Mouse (Mus musculus): ENCODE data around the gene Trpm2. TPM values are rescaled to one million over a fixed set of nuclear protein-coding genes. Genes with fewer than 3 reads are reported as not detected.

Trpm2 gene
- polyA plus RNA-seq, 1 experiment = 1.2 TPM

DNA sequence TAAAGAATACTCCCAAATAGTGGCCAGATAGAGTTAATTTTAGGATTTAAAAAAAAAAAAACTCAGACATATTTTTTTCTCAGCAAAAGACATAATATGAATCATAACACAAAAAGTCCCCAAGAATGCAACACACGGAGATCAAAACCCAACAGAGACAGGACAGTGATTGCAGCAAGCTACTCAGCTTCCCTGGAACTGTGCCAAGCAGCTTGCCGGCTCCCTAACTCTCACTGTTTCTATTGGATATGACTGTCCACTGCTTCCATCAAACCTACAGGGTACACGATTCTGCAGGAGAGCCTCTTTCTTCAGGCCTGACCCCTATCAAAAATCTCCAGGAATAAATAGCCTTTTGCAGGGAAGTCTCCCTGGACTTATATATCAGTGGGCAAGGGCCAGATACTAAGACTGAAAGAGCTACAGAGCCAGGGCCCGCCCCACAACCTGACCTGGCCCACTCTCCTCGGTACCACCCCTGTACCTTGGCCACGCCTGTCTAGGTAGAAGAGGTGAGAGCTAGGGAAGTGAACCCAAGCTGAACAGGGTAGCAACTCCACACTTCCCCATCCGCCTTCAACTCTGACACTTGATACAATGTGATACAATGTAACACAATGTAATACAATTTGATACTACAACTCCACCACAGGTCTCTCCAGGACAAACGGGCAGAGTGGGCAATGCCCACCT, 6.2 kb upstream of the Trpm2 start:
- Histone ChIP-seq H3K27ac (ENCODE audit: insufficient read depth, low read depth, low read length) (no peak overlapping the region), H3K4me3 (ENCODE audit: insufficient read depth, low read depth, low read length) (no peak overlapping the region), H3K27me3 (replicated peaks; ENCODE audit: control insufficient read depth, insufficient read depth, low read length) (no peaks in the 10 kb centered on the region), H3K36me3 (ENCODE audit: control insufficient read depth, insufficient read depth, low read length) (no peaks in the 10 kb centered on the region), H3K4me1 (ENCODE audit: control insufficient read depth, insufficient read depth, low read length) (no peaks in the 10 kb centered on the region)
- DNase-seq = no peak
- no peak for TF ChIP-seq POLR2A (IDR thresholded peaks at IDR 0.05; ENCODE audit: low read depth, low read length)
- TF ChIP-seq CTCF (conservative IDR thresholded peaks at IDR 0.05; ENCODE audit: insufficient read depth, insufficient read length, low read depth, low read length) = no peak
- 66% methylated on average over 8 of the region's 8 CpGs for WGBS

DNA sequence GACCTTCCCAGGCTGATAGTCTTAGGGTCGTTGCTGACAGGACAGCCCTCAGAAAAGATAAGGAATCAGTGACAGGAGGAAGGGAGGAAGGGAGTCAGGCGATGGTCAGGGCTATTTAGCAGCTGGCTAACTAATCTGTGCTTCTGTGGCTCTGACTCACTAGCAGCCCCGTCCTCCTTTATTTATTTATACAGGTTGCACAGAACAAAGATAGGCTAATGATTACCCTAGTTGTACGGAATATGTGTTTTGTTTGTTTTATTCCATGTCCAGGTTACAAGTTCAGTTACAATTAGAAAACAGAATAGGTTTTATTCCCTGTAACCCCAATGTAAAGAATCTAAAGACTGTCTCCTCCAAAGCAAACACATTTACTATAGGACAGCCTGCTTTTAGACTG, 5.3 kb upstream of the Trpm2 start:
- no peak overlapping the region for H3K4me3 ChIP-seq (ENCODE audit: insufficient read depth, low read depth, low read length)
- WGBS = 19% methylated on average over 4 of the region's 4 CpGs
- H3K27ac ChIP-seq (ENCODE audit: insufficient read depth, low read depth, low read length) = no peak overlapping the region
- H3K4me1 ChIP-seq (ENCODE audit: control insufficient read depth, insufficient read depth, low read length) = no peaks in the 10 kb centered on the region
- no peaks in the 10 kb centered on the region for H3K36me3 ChIP-seq (ENCODE audit: control insufficient read depth, insufficient read depth, low read length)
- no peak for TF ChIP-seq POLR2A (IDR thresholded peaks at IDR 0.05; ENCODE audit: low read depth, low read length)
- no peak for TF ChIP-seq CTCF (conservative IDR thresholded peaks at IDR 0.05; ENCODE audit: insufficient read depth, insufficient read length, low read depth, low read length)
- no peaks in the 10 kb centered on the region for H3K27me3 ChIP-seq (replicated peaks; ENCODE audit: control insufficient read depth, insufficient read depth, low read length)
- DNase-seq = no peak

DNA sequence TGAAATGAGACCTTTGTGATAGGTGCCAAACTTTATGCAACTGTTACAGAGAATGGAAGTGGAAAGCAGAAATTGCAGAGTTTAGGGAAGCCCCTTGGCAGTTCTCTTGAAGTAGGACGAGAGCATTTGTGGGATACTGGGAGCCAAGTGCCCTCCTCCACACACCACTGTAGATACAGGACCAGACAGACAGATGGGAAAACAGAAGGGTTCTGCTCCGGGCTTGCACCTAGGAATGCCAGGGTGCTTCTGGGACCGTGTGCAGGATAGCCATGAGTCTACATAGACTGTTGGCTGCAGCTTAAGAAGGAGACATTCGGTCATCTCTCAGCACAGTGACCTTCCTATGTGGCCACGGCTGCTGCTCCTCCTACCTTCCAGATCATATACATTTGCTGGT, 4.4 kb upstream of the Trpm2 start:
- no peaks in the 10 kb centered on the region for H3K27me3 ChIP-seq (replicated peaks; ENCODE audit: control insufficient read depth, insufficient read depth, low read length)
- H3K27ac ChIP-seq (ENCODE audit: insufficient read depth, low read depth, low read length) = no peak overlapping the region
- no peaks in the 10 kb centered on the region for H3K4me1 ChIP-seq (ENCODE audit: control insufficient read depth, insufficient read depth, low read length)
- no peaks in the 10 kb centered on the region for H3K36me3 ChIP-seq (ENCODE audit: control insufficient read depth, insufficient read depth, low read length)
- H3K4me3 ChIP-seq (ENCODE audit: insufficient read depth, low read depth, low read length) = no peak overlapping the region
- no peak for TF ChIP-seq CTCF (conservative IDR thresholded peaks at IDR 0.05; ENCODE audit: insufficient read depth, insufficient read length, low read depth, low read length)
- no peak for TF ChIP-seq POLR2A (IDR thresholded peaks at IDR 0.05; ENCODE audit: low read depth, low read length)
- no peak for DNase-seq
- 70% methylated on average over 5 of the region's 5 CpGs for WGBS

DNA sequence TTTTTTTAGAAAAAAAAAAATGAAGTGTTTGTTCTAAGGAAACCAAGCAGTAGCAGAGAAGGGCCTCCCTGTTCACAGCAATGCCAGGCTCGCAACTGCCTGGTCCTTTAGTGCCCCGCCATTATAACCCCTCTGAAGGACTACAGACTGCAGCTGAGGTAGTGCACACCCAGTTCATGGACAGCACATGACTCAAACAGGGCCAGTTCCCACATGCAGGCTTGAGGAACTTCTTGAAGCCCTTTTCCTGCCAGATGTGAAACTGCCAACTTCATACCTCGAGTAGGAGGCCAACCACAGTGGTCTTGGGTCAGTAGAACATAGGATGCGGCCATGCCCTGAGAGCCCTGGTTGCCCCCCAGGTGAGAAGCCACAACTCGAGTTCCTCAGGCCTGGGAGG, 4.0 kb upstream of the Trpm2 start:
- Histone ChIP-seq H3K27ac (ENCODE audit: insufficient read depth, low read depth, low read length) (no peak overlapping the region), H3K4me1 (ENCODE audit: control insufficient read depth, insufficient read depth, low read length) (no peaks in the 10 kb centered on the region), H3K4me3 (ENCODE audit: insufficient read depth, low read depth, low read length) (no peak overlapping the region), H3K27me3 (replicated peaks; ENCODE audit: control insufficient read depth, insufficient read depth, low read length) (no peaks in the 10 kb centered on the region), H3K36me3 (ENCODE audit: control insufficient read depth, insufficient read depth, low read length) (no peaks in the 10 kb centered on the region)
- 63% methylated on average over 5 of the region's 5 CpGs for WGBS
- TF ChIP-seq POLR2A (IDR thresholded peaks at IDR 0.05; ENCODE audit: low read depth, low read length) = no peak
- no peak for TF ChIP-seq CTCF (conservative IDR thresholded peaks at IDR 0.05; ENCODE audit: insufficient read depth, insufficient read length, low read depth, low read length)
- DNase-seq = no peak

DNA sequence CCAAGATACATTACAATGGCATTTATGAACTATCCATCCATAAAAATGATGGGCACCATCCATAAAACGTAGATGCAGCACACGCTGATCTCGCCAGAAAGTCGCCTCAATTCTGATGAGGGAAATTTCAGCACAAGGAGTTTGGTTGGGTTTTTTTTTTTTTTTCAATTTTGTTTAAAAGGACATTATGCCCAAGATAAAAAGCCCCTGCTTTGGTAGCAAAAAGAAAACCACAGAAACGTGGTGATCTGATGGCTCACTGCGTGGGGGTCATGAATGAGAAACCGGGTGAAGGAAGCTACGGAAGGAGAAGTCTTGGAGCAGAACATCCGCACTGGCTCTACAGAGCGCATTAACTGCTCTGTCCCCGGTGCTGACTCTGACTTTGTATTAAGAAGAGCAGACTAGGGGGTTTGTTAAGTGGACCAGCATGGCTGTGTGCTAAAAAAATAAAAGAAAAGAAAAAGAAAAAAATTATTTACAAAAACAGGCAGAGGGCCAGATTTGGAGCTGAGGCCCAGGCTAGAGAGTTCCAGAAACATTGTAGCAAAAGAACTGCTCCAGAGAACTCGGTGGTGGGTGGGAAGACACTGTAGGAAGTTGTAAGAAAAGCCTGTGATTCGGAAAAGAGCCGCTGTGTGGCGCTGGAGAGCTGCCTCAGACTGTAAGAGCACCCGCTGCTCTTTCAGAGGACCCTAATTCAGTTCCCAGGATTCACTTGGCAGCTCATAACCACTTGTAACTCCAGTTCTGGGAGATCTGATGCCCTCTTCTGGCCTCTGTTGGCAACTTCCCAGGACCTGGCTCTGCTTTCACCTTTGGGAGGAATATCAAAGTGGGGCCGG, 1.6 kb upstream of the Trpm2 start:
- H3K27me3 ChIP-seq (replicated peaks; ENCODE audit: control insufficient read depth, insufficient read depth, low read length) = no peaks in the 10 kb centered on the region
- H3K4me3 ChIP-seq (ENCODE audit: insufficient read depth, low read depth, low read length) = no peak overlapping the region
- no peak for DNase-seq
- H3K27ac ChIP-seq (ENCODE audit: insufficient read depth, low read depth, low read length) = no peak overlapping the region
- WGBS = 59% methylated on average over 17 of the region's 17 CpGs
- no peaks in the 10 kb centered on the region for H3K36me3 ChIP-seq (ENCODE audit: control insufficient read depth, insufficient read depth, low read length)
- TF ChIP-seq CTCF (conservative IDR thresholded peaks at IDR 0.05; ENCODE audit: insufficient read depth, insufficient read length, low read depth, low read length) (0 out of 2 replicates have a peak, but pooled peaks have one; percentile 18), POLR2A (IDR thresholded peaks at IDR 0.05; ENCODE audit: low read depth, low read length) (no peak)
- no peaks in the 10 kb centered on the region for H3K4me1 ChIP-seq (ENCODE audit: control insufficient read depth, insufficient read depth, low read length)

DNA sequence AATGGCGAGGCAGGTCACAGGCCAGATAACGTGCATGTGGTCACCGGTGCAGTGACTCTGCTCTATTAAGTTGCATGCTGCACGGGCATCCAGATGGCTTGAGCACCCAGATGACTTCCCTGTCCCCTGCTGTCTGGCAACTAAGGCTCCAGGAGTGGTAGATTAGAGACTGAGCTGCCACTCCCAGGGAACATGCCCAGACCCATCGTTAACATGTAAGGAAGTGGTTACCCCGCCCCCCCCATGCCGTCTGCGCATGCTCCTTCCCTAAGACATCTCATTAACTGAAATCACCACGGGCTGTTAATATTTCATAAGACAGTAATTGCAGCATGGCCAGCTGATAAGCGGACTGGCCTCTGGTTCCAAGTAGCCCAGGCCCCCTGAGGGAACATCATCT, 828 bp upstream of the Trpm2 start:
- DNase-seq = no peak
- H3K4me3 ChIP-seq (ENCODE audit: insufficient read depth, low read depth, low read length) = no peak overlapping the region
- H3K36me3 ChIP-seq (ENCODE audit: control insufficient read depth, insufficient read depth, low read length) = no peaks in the 10 kb centered on the region
- H3K4me1 ChIP-seq (ENCODE audit: control insufficient read depth, insufficient read depth, low read length) = no peaks in the 10 kb centered on the region
- H3K27me3 ChIP-seq (replicated peaks; ENCODE audit: control insufficient read depth, insufficient read depth, low read length) = no peaks in the 10 kb centered on the region
- TF ChIP-seq POLR2A (IDR thresholded peaks at IDR 0.05; ENCODE audit: low read depth, low read length) (no peak), CTCF (conservative IDR thresholded peaks at IDR 0.05; ENCODE audit: insufficient read depth, insufficient read length, low read depth, low read length) (no peak)
- H3K27ac ChIP-seq (ENCODE audit: insufficient read depth, low read depth, low read length) = no peak overlapping the region
- WGBS = 72% methylated on average over 10 of the region's 10 CpGs

DNA sequence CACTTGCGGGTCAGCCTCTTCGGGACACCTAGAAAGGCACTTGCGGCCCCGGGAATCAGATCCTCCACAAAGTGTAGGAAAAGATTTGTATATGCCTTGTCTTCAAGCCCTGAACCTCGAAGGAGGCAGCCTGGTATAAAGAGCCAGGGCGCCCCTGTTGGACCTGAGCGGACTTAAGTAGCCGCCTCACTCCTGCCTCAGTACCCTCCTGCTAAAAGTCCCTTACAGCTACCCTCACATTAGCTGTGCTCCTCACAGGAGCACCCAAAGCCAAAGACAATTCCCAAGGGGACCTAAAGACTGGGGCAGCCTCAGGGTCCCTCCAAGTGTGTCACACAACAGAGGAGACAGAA, 414 bp downstream of the Trpm2 start:
- Histone ChIP-seq H3K27me3 (replicated peaks; ENCODE audit: control insufficient read depth, insufficient read depth, low read length) (no peaks in the 10 kb centered on the region), H3K36me3 (ENCODE audit: control insufficient read depth, insufficient read depth, low read length) (no peaks in the 10 kb centered on the region), H3K4me3 (ENCODE audit: insufficient read depth, low read depth, low read length) (no peak overlapping the region), H3K4me1 (ENCODE audit: control insufficient read depth, insufficient read depth, low read length) (no peaks in the 10 kb centered on the region), H3K27ac (ENCODE audit: insufficient read depth, low read depth, low read length) (no peak overlapping the region)
- WGBS = 9% methylated on average over 8 of the region's 8 CpGs
- no peak for TF ChIP-seq CTCF (conservative IDR thresholded peaks at IDR 0.05; ENCODE audit: insufficient read depth, insufficient read length, low read depth, low read length)
- no peak for DNase-seq
